Mouse (Mus musculus) hindbrain, embryonic 11.5 days (tissue): ENCODE results near the gene Vmn2r42. TPM values are rescaled to one million over a fixed set of nuclear protein-coding genes. Genes with fewer than 3 reads are reported as not detected.
"Not testable (repeated sequence)": the region's sequence is repeated elsewhere in the genome, so short reads cannot be mapped to it uniquely, and the experiment has no call there.

ENCODE experiments used
- ATAC-seq: fragments of 200-750 bp; cut with Nextera tagmentation; 2 replicates; pipeline ENCODE4 v1.8.0; 2017; ENCODE audit warnings: mild to moderate bottlenecking, moderate TSS enrichment, moderate library complexity; ENCODE audit not compliant: low FRiP score
- DNase-seq: peaks from one replicate; pipeline ENCODE4 v3.0.0-alpha.2; 2015; ENCODE audit warnings: low spot score
- H3K27ac ChIP-seq: fragments of 300-500 bp; sonication (generic); 2 replicates; pipeline ENCODE4 v1.5.1; 2014; ENCODE audit warnings: mild to moderate bottlenecking, low read depth, low read length
- H3K27me3 ChIP-seq: fragments of 300-500 bp; sonication (generic); 2 replicates; pipeline ENCODE4 v1.6.1; 2014; ENCODE audit warnings: mild to moderate bottlenecking, low read length, moderate library complexity, mixed read lengths; ENCODE audit not compliant: control insufficient read depth, insufficient read depth
- H3K36me3 ChIP-seq: fragments of 300-500 bp; sonication (generic); 2 replicates; pipeline ENCODE4 v1.6.1; 2014; ENCODE audit warnings: mild to moderate bottlenecking, low read length, moderate library complexity, mixed read lengths; ENCODE audit not compliant: control insufficient read depth, insufficient read depth
- H3K4me1 ChIP-seq: fragments of 300-500 bp; sonication (generic); replicated peaks from 2 replicates; pipeline ENCODE4 v1.6.1; 2014; ENCODE audit warnings: low read length, mixed read lengths; ENCODE audit not compliant: control insufficient read depth, insufficient read depth
- H3K4me2 ChIP-seq: fragments of 300-500 bp; sonication (generic); replicated peaks from 2 replicates; pipeline ENCODE4 v1.6.1; 2014; ENCODE audit warnings: mild to moderate bottlenecking, low read depth, low read length
- H3K4me3 ChIP-seq: fragments of 300-500 bp; sonication (generic); 2 replicates; pipeline ENCODE4 v1.5.1; 2014; ENCODE audit warnings: low read depth, low read length
- H3K9ac ChIP-seq: fragments of 300-500 bp; sonication (generic); 2 replicates; pipeline ENCODE4 v1.6.1; 2014; ENCODE audit warnings: low read depth, low read length
- H3K9me3 ChIP-seq: fragments of 300-500 bp; sonication (generic); 2 replicates; pipeline ENCODE4 v1.6.1; 2016; ENCODE audit warnings: low read length; ENCODE audit not compliant: control insufficient read depth
- WGBS: fragments of 180-500 bp; shearing (Covaris S2); extraction: QIAGEN DNeasy Blood & Tissue Kit; methylation state at CpG from one replicate; pipeline ENCODE4 v1.1.7; 2014; 5-methylcytosine and 5-hydroxymethylcytosine counted together
- polyA plus RNA-seq: library from polyadenylated mRNA; unstranded; fragments of >200 nt; fragmentation: Nextera tagmentation; extraction: Ambion mirVana; gene quantifications from 2 replicates; pipeline ENCODE4 v1.2.1, GENCODE M21; 2014

The Vmn2r42 gene
- polyA plus RNA-seq, result not detected in 2 replicates

DNA sequence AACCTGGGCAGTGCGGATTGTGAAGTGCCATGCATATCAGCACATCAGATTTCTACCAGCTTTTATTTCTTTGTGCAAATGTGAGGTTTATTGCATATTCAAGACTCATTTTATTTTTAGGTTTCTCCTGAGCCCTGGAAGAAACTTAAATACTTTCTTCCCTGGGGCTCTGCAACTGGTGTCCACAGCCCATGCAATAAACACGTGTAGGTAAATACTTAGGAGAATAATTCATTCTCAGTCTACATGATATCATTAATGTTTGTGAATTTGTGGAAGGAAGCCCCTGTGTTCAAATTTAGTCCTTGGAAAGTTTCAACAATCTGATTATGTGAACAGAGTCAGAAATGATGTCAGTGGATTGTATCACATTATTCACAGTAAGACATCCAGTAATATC, at the start of gene Vmn2r42:
Gene Vmn2r42 (minus strand): TSS at position 101 of the 400 bp plus-strand sequence.
- not testable (repeated sequence) for H3K4me2 ChIP-seq, H3K27me3 ChIP-seq
- no CpG with 5 or more reads among the region's 2 CpGs for WGBS

DNA sequence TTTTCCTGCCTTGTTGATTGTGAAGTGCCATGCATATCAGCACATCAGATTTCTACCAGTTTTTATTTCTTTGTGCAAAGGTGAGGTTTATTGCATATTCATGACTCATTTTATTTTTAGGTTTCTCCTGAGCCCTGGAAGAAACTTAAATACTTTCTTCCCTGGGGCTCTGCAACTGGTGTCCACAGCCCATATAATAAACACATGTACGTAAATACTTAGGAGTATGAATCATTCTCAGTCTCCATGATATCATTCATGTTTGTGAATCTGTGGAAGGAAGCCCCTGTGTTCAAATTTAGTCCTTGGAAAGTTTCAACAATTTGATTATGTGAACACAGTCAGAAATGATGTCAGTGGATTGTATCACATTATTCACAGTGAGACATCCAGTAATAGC, 38.6 kb downstream of the Vmn2r42 start, which contains the start of gene Vmn2r41:
Gene Vmn2r41 (minus strand): TSS at position 101 of the 400 bp plus-strand sequence.
- H3K4me3 ChIP-seq, H3K27ac ChIP-seq, H3K9ac ChIP-seq, H3K4me1 ChIP-seq, H3K4me2 ChIP-seq, H3K27me3 ChIP-seq, H3K9me3 ChIP-seq, H3K36me3 ChIP-seq, DNase-seq, ATAC-seq: not testable (repeated sequence)
- WGBS, result no CpG with 5 or more reads among the region's 1 CpGs

More for the DNA sequence above, at the start of gene Vmn2r42:
- H3K9me3 ChIP-seq, H3K9ac ChIP-seq, H3K36me3 ChIP-seq, ATAC-seq, H3K4me3 ChIP-seq, H3K27ac ChIP-seq, DNase-seq, H3K4me1 ChIP-seq: not testable (repeated sequence)

Other genes with a start within 250 kb of the Vmn2r42 start
- not detected in 2 replicates for gene Vmn2r41, start 38.7 kb downstream of the Vmn2r42 start, polyA plus RNA-seq
- gene Vmn2r43, start 60.3 kb upstream of the Vmn2r42 start, polyA plus RNA-seq, result not detected in 2 replicates
- not detected in 2 replicates for gene Vmn2r44, start 183.0 kb upstream of the Vmn2r42 start, polyA plus RNA-seq